Comparison of ENCODE assay signal across 9 mouse cellular contexts in the genomic region with DNA sequence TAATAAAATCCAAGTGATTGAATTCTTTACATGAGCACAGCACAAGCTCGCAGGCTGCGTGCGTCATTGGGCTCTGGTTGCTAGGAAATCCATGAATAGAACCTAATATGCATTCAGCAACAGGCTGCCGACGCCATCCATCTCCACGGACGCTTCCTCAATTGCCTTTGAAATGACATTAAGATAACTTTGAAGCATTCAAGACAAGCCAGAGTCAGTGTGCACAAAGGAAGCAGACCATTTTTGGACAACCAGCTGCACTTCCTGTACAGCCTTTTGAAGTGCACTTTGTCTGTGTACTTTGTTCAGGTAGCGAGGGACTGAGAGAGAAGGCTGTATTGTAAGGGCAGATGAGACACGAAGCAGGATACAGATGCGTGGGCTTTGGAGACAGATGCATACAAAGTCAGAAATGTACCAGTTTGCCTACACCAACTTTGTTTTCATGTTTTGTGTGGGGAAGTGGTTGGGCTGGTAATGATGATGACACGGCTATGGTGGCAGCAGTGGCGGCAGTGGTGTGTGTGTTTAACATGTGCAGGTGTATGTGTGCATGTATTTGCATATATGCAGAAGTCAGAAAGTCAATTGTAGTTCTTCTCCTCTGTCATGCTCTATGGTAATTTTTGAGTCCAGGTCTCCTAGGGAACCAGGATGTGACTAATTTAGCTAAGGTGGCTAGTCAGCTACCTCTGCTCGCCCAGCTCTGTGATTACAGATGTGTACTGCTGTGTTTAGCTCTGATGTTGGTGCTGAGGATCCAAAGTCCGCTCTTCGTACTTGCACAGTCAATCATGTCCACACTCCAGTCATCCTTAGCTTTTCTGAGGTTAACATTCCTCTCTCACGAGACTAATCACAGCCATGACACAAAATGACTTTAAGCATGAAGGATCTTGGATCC.
A peak's percentile ranks its signal among the peaks of the same experiment; 100 is the strongest.
DNase-seq lines count a peak whose midpoint lies in the region; ATAC-seq and TF ChIP-seq lines count a peak whose summit lies in the region.
"Had no signal": no experiment of that assay in that cellular context is flagged by ENCODE, and none has a peak within 500 bp of the region (broad histone marks: within the 10 kb centered on the region; RNA-seq: fewer than 3 reads in every experiment).

No protein-coding gene starts in this region.

- no peak for TF ChIP-seq EP300 in stomach, postnatal 0 days (optimal IDR thresholded peaks at IDR 0.05)

- intact Hi-C loops in left cerebral cortex, postnatal 14 days (cut with DNase I), result no loop called here

- H3K27ac ChIP-seq in kidney, embryonic 15.5 days, result no peak overlapping the region
- no peak overlapping the region for H3K27ac ChIP-seq in kidney, adult 2 months (ENCODE audit: insufficient read depth, low read depth, low read length)
- H3K27ac ChIP-seq in stomach, postnatal 0 days (replicated peaks), result no peak overlapping the region
- no peak overlapping the region for H3K27ac ChIP-seq in cerebellum, adult 2 months (ENCODE audit: insufficient read depth, low read length)

- H3K9ac ChIP-seq in kidney, embryonic 15.5 days, result no peak overlapping the region
- no peak overlapping the region for H3K9ac ChIP-seq in stomach, postnatal 0 days (ENCODE audit: low read length)

- no peaks in the 10 kb centered on the region for H3K36me3 ChIP-seq in kidney, embryonic 15.5 days
- H3K36me3 ChIP-seq in kidney, adult 2 months (ENCODE audit: control insufficient read depth, insufficient read depth, low read length), result no peaks in the 10 kb centered on the region
- H3K36me3 ChIP-seq in stomach, postnatal 0 days (ENCODE audit: control insufficient read depth, insufficient read depth, low read length), result no peaks in the 10 kb centered on the region

- no peaks in the 10 kb centered on the region for H3K27me3 ChIP-seq in kidney, embryonic 15.5 days
- H3K27me3 ChIP-seq in kidney, adult 2 months (replicated peaks; ENCODE audit: control insufficient read depth, insufficient read depth, low read length), result no peaks in the 10 kb centered on the region
- no peaks in the 10 kb centered on the region for H3K27me3 ChIP-seq in stomach, postnatal 0 days (ENCODE audit: control insufficient read depth, insufficient read depth, low read length)
- H3K27me3 ChIP-seq in cerebellum, adult 2 months (ENCODE audit: control insufficient read depth, insufficient read depth, low read length), result no peaks in the 10 kb centered on the region

- no peak overlapping the region for H3K4me2 ChIP-seq in kidney, embryonic 15.5 days
- no peak overlapping the region for H3K4me2 ChIP-seq in stomach, postnatal 0 days (replicated peaks; ENCODE audit: low read depth)

- no peak for TF ChIP-seq CTCF in kidney, adult 2 months (conservative IDR thresholded peaks at IDR 0.05; ENCODE audit: insufficient read depth, insufficient read length, low read depth, low read length)
- TF ChIP-seq CTCF in stomach, postnatal 0 days (IDR thresholded peaks at IDR 0.05; ENCODE audit: low read depth), result no peak
- TF ChIP-seq CTCF in cerebellum, adult 2 months (IDR thresholded peaks at IDR 0.05; ENCODE audit: borderline replicate concordance, insufficient read depth, low read depth, low read length), result no peak

- no peak overlapping the region for H3K4me3 ChIP-seq in kidney, embryonic 15.5 days (replicated peaks)
- H3K4me3 ChIP-seq in kidney, adult 2 months (ENCODE audit: insufficient read depth, low read depth, low read length), result no peak overlapping the region
- no peak overlapping the region for H3K4me3 ChIP-seq in stomach, postnatal 0 days (ENCODE audit: low read depth, low read length)
- H3K4me3 ChIP-seq in cerebellum, adult 2 months (replicated peaks; ENCODE audit: insufficient read depth, low read depth, low read length), result no peak overlapping the region
- H3K4me3 ChIP-seq: myocyte had no signal

- H3K9me3 ChIP-seq in kidney, embryonic 15.5 days (replicated peaks), result no peaks in the 10 kb centered on the region
- H3K9me3 ChIP-seq in stomach, postnatal 0 days (ENCODE audit: control insufficient read depth, low read length), result no peaks in the 10 kb centered on the region

- no peak for DNase-seq in kidney, adult 2 months
- DNase-seq in frontal cortex, postnatal 36 days (ENCODE audit: low spot score in 2 of 2), result peak; percentile 47 to 74
- DNase-seq in left cerebral cortex, postnatal 14 days (ENCODE audit: low spot score in 2 of 2), result peak; percentile 77
- DNase-seq in stomach, postnatal 0 days (ENCODE audit: low spot score), result no peak
- no peak for DNase-seq in spleen, adult 18-20 months
- no peak for DNase-seq in cerebellum, adult 2 months

- 70% methylated on average over 16 of the region's 16 CpGs for WGBS in kidney, embryonic 15.5 days
- 63% methylated on average over 16 of the region's 16 CpGs for WGBS in kidney, adult 2 months
- 59% methylated on average over 16 of the region's 16 CpGs for WGBS in stomach, postnatal 0 days
- 36% methylated on average over 16 of the region's 16 CpGs for WGBS in cerebellum, adult 2 months

- TF ChIP-seq POLR2A in kidney, adult 2 months (IDR thresholded peaks at IDR 0.05; ENCODE audit: low read depth, low read length), result no peak
- TF ChIP-seq POLR2A in cerebellum, adult 2 months (IDR thresholded peaks at IDR 0.05; ENCODE audit: borderline replicate concordance, insufficient read depth, low read length), result no peak

- ATAC-seq in kidney, embryonic 15.5 days (replicated peaks; ENCODE audit: low FRiP score), result 0 out of 2 replicates have a peak, but pooled peaks have one; percentile 25
- peak; percentile 26; the same call in 1 of the 2 replicates for ATAC-seq in stomach, postnatal 0 days (ENCODE audit: low FRiP score, low TSS enrichment)
- no peak for ATAC-seq in granulocyte monocyte progenitor cell, adult 5-6 weeks (replicated peaks; ENCODE audit: poor library complexity, severe bottlenecking)

- H3K4me1 ChIP-seq in kidney, embryonic 15.5 days, result no peaks in the 10 kb centered on the region
- H3K4me1 ChIP-seq in kidney, adult 2 months (ENCODE audit: control insufficient read depth, insufficient read depth, low read length), result no peaks in the 10 kb centered on the region; the same call in 1 of the 2 replicates
- no peaks in the 10 kb centered on the region for H3K4me1 ChIP-seq in stomach, postnatal 0 days (replicated peaks; ENCODE audit: control insufficient read depth, insufficient read depth)
- no peaks in the 10 kb centered on the region for H3K4me1 ChIP-seq in cerebellum, adult 2 months (ENCODE audit: control insufficient read depth, insufficient read depth, low read length)

Comparison
In these comparisons a context has a peak if more than half of its experiments do, and no peak if none do; other contexts are left out.
1. DNase-seq: peak in frontal cortex, postnatal 36 days (2 of 2) and left cerebral cortex, postnatal 14 days (2 of 2); none in kidney, adult 2 months (single experiment), stomach, postnatal 0 days (single experiment), spleen, adult 18-20 months (0 of 2) and cerebellum, adult 2 months (0 of 2).